Mouse (Mus musculus) layer of hippocampus, adult 11-12 months (tissue): ENCODE data around the gene Rragd.

Experiments used
- DNase-seq: peaks from one replicate; pipeline ENCODE4 v3.0.0; 2022; ENCODE audit warnings: low spot score

The Rragd gene

GRCm38 (mm10) chr4:33049601-33050000 is 66.8 kb downstream of the Rragd start:
- DNase-seq: no peak

GRCm38 (mm10) chr4:33052055-33052454 is 69.2 kb downstream of the Rragd start:
- peak; percentile 58 for DNase-seq

- DNase-seq: no peak
Measured at GRCm38 (mm10) chr4:33052650-33053049, 69.8 kb downstream of the Rragd start.

- no peak for DNase-seq
Measured at GRCm38 (mm10) chr4:33054426-33054825, 71.6 kb downstream of the Rragd start.

- DNase-seq: no peak
Measured at GRCm38 (mm10) chr4:33056317-33056716, 73.5 kb downstream of the Rragd start.

GRCm38 (mm10) chr4:33057890-33058687 is 75.3 kb downstream of the Rragd start:
- peak; percentile 64 for DNase-seq

- no peak for DNase-seq
Measured at GRCm38 (mm10) chr4:33061158-33061557, 78.3 kb downstream of the Rragd start.

GRCm38 (mm10) chr4:33062981-33063380 is 80.1 kb downstream of the Rragd start, which contains the start of gene Gabrr2:
Gene Gabrr2, plus strand, starts transcription at chr4:33062999.
- no peak for DNase-seq

- DNase-seq: no peak
Measured at GRCm38 (mm10) chr4:33064986-33065385, 82.1 kb downstream of the Rragd start.

- no peak for DNase-seq
Measured at GRCm38 (mm10) chr4:33066223-33066960, 83.6 kb downstream of the Rragd start.

- no peak for DNase-seq
Measured at GRCm38 (mm10) chr4:33067331-33067730, 84.5 kb downstream of the Rragd start.

GRCm38 (mm10) chr4:33067826-33068225 is 85.0 kb downstream of the Rragd start:
- DNase-seq: no peak

- DNase-seq: peak; percentile 52
Measured at GRCm38 (mm10) chr4:33068894-33069293, 86.1 kb downstream of the Rragd start.

GRCm38 (mm10) chr4:33070326-33070725 is 87.5 kb downstream of the Rragd start:
- no peak for DNase-seq

GRCm38 (mm10) chr4:33071337-33071736 is 88.5 kb downstream of the Rragd start:
- DNase-seq: no peak
